Mouse (Mus musculus) kidney, postnatal 10 days (tissue): Measurements from ENCODE around the gene Gm28047.
A peak's percentile ranks its signal among the peaks of the same experiment; 100 is the strongest.
"Not testable (repeated sequence)": the region's sequence is repeated elsewhere in the genome, so short reads cannot be mapped to it uniquely, and the experiment has no call there.

Source experiments
- DNase-seq: peaks from one replicate; pipeline ENCODE4 v3.0.0; 2021; ENCODE audit warnings: mixed read lengths

Gm28047 gene

GRCm38 (mm10) chr15:102624970-102625686 lies at the start of gene Gm28047, which contains the start of gene Atf7:
Gene Gm28047 (minus strand): TSS chr15:102625067.
Gene Atf7 (minus strand): TSS chr15:102625464.
- DNase-seq, result peak; percentile 100

- peak; percentile 69 for DNase-seq
These were observed 48.7 kb upstream of the Gm28047 start for GRCm38 (mm10) chr15:102673548-102673947.

- DNase-seq, result peak; percentile 70
These were observed 47.6 kb upstream of the Gm28047 start, which contains the start of gene Atp5g2 for GRCm38 (mm10) chr15:102672215-102673071. Gene Atp5g2 (minus strand): TSS chr15:102672352.

GRCm38 (mm10) chr15:102671721-102672214 lies 46.9 kb upstream of the Gm28047 start:
- DNase-seq, result peak; percentile 95

- DNase-seq, result peak; percentile 99
These were observed 46.1 kb upstream of the Gm28047 start for GRCm38 (mm10) chr15:102670767-102671575.

- DNase-seq, result peak; percentile 46
These were observed 45.4 kb upstream of the Gm28047 start for GRCm38 (mm10) chr15:102670281-102670680.

- no peak for DNase-seq
These were observed 44.7 kb upstream of the Gm28047 start for GRCm38 (mm10) chr15:102669571-102669970.

GRCm38 (mm10) chr15:102665494-102665893 lies 40.6 kb upstream of the Gm28047 start:
- DNase-seq, result peak; percentile 78

- no peak for DNase-seq
These were observed 39.0 kb upstream of the Gm28047 start for GRCm38 (mm10) chr15:102663825-102664224.

GRCm38 (mm10) chr15:102662601-102663000 lies 37.7 kb upstream of the Gm28047 start:
- not testable (repeated sequence) for DNase-seq

- no peak for DNase-seq
These were observed 33.1 kb upstream of the Gm28047 start for GRCm38 (mm10) chr15:102657926-102658381.

- DNase-seq, result peak; percentile 31
These were observed 31.8 kb upstream of the Gm28047 start for GRCm38 (mm10) chr15:102656658-102657057.

- not testable (repeated sequence) for DNase-seq
These were observed 27.2 kb upstream of the Gm28047 start for GRCm38 (mm10) chr15:102651928-102652660.

GRCm38 (mm10) chr15:102651107-102651506 lies 26.2 kb upstream of the Gm28047 start:
- no peak for DNase-seq

- DNase-seq, result no peak
These were observed 10.9 kb upstream of the Gm28047 start for GRCm38 (mm10) chr15:102635817-102636216.

- no peak for DNase-seq
These were observed 9.8 kb upstream of the Gm28047 start for GRCm38 (mm10) chr15:102634684-102635083.

- peak; percentile 69 for DNase-seq
These were observed 804 bp upstream of the Gm28047 start for GRCm38 (mm10) chr15:102625687-102626055.

GRCm38 (mm10) chr15:102624291-102624969 lies 437 bp downstream of the Gm28047 start:
- peak; percentile 26 for DNase-seq

GRCm38 (mm10) chr15:102623121-102623520 lies 1.7 kb downstream of the Gm28047 start:
- DNase-seq, result no peak

GRCm38 (mm10) chr15:102622536-102622935 lies 2.3 kb downstream of the Gm28047 start:
- DNase-seq, result no peak

- DNase-seq, result no peak
These were observed 4.1 kb downstream of the Gm28047 start for GRCm38 (mm10) chr15:102620765-102621164.
